Mouse (Mus musculus) brain, embryonic 14.5 days (tissue): ENCODE results near the gene Cacna2d4.

ENCODE experiments used
- CTCF ChIP-seq: fragments of 200-500 bp; IDR thresholded peaks from 2 replicates; pipeline ENCODE4 v1.5.1; 2012; ENCODE audit warnings: inconsistent platforms, mild to moderate bottlenecking, moderate library complexity, borderline replicate concordance; ENCODE audit not compliant: insufficient read depth, insufficient read length; ENCODE audit errors: extremely low read depth
- POLR2A ChIP-seq: fragments of 200-500 bp; IDR thresholded peaks from 2 replicates; pipeline ENCODE4 v1.6.1; 2012; ENCODE audit warnings: mild to moderate bottlenecking, inconsistent platforms, borderline replicate concordance; ENCODE audit not compliant: poor library complexity, insufficient read depth, insufficient read length, severe bottlenecking; ENCODE audit errors: extremely low read depth

DNA sequence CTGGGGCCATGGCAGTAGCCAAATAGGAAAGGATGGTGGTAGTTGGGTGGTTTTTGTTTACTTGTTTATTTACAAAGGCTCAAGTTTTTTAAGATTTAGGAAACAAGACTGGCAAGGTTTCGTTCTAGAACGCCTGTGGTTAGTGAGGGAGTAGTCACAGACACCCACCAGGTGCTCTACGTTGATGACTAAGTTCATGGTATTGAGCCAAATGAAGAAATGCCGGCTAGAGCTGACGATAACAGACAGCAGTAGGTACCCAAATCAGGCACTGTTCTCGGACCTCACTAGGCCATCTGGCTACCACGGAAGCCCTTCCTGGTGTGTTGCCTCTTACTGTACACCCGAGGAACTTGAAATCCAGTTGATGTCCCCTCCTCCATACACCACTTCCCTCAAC lies 9.3 kb upstream of the Cacna2d4 start:
- no peak for TF ChIP-seq CTCF
- no peak for TF ChIP-seq POLR2A
